Mouse (Mus musculus) small intestine, adult 2 months (tissue): ENCODE measurements around the gene Samd4. TPM values are rescaled to one million over a fixed set of nuclear protein-coding genes. Genes with fewer than 3 reads are reported as not detected.
A peak's percentile ranks its signal among the peaks of the same experiment; 100 is the strongest.

Source experiments
- H3K27ac ChIP-seq: fragments of 200-500 bp; 2 replicates; pipeline ENCODE4 v1.5.1; 2012; ENCODE audit warnings: low read depth, low read length, control low read depth, inconsistent platforms; ENCODE audit not compliant: insufficient read depth
- H3K27me3 ChIP-seq: fragments of 200-500 bp; 2 replicates; pipeline ENCODE4 v1.6.1; 2012; ENCODE audit warnings: mild to moderate bottlenecking, moderate library complexity, low read length, inconsistent platforms; ENCODE audit not compliant: control insufficient read depth, insufficient read depth
- H3K36me3 ChIP-seq: fragments of 200-500 bp; 2 replicates; pipeline ENCODE4 v1.6.1; 2012; ENCODE audit warnings: mild to moderate bottlenecking, low read length, control low read depth, inconsistent platforms; ENCODE audit not compliant: control insufficient read depth, insufficient read depth
- H3K4me1 ChIP-seq: fragments of 200-500 bp; 2 replicates; pipeline ENCODE4 v1.6.1; 2012; ENCODE audit warnings: low read length, inconsistent platforms, mixed read lengths; ENCODE audit not compliant: control insufficient read depth, insufficient read depth, insufficient read length
- H3K4me3 ChIP-seq: fragments of 200-500 bp; 2 replicates; pipeline ENCODE4 v1.5.1; 2012; ENCODE audit warnings: low read depth, mild to moderate bottlenecking, control low read depth, inconsistent platforms, low read length, moderate library complexity
- CTCF ChIP-seq: fragments of 200-500 bp; IDR thresholded peaks from 2 replicates; pipeline ENCODE4 v1.5.1; 2012; ENCODE audit warnings: low read depth, mild to moderate bottlenecking, control low read depth, inconsistent platforms, low read length, moderate library complexity, mixed read lengths; ENCODE audit not compliant: insufficient replicate concordance, insufficient read length; ENCODE audit errors: extremely low read depth
- POLR2A ChIP-seq: fragments of 200-500 bp; IDR thresholded peaks from 2 replicates; pipeline ENCODE4 v1.6.1; 2012; ENCODE audit warnings: low read depth, mild to moderate bottlenecking, control low read depth, inconsistent platforms, low read length, moderate library complexity
- WGBS: fragments of 180-500 bp; shearing (Covaris S2); methylation state at CpG from one replicate; pipeline ENCODE4 v1.1.7; 2018; 5-methylcytosine and 5-hydroxymethylcytosine counted together
- polyA plus RNA-seq: library from polyadenylated mRNA; depleted of rRNA; stranded (reverse); fragments of >200 nt; gene quantifications from 2 replicates; pipeline ENCODE4 v1.2.3, GENCODE M21; 2012

Samd4 gene
- polyA plus RNA-seq, 1 experiment, result 3.2 TPM

DNA sequence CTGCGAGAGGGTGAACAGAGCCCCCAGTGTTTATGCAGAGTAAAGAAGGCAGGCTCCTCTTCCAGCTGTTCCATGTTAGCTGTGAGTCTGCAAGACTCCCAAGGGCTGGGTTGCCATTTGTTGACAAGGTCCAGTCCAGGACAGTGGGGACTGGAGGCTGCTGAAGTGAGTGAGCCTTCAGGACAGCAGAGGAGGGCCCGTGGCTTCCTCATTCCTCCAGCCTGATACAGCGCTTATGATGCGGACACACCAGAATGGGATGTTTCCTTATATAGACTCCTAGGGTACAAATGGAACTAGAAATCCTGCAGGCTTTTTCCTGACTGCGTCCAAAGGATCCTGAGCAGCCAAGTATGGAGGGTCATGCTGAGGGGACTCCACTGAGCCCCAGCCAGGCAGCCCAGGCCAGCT, 3.2 kb downstream of the Samd4 start:
- H3K27me3 ChIP-seq, result peaks cover 36% of the 10 kb centered on the region
- TF ChIP-seq POLR2A (no peak), CTCF (no peak)
- peak overlapping the region; percentile 10 for H3K4me3 ChIP-seq
- H3K27ac ChIP-seq, result peak overlapping the region; percentile 65
- WGBS, result 40% methylated on average over 5 of the region's 5 CpGs
- peaks cover 20% of the 10 kb centered on the region for H3K4me1 ChIP-seq
- H3K36me3 ChIP-seq, result no peaks in the 10 kb centered on the region

DNA sequence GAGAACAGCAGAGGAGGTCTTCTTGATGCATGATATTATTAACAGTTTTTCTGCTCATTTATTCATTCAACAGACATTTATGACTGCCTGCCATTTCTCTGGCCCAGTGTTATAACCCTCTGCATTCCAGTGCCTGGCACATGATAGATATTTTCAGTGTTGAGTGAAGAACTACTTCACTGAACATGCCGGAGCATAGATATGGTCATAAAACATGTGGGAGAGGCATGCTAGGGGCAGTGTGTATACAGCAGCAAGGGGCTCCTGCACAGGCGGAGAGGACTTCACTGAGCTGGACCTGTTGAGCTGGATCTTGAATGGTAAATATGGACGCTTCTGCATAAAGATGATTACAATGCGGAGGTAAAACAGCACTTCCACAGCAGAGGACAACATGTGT, 6.4 kb downstream of the Samd4 start:
- Histone ChIP-seq H3K27me3 (peaks cover 12% of the 10 kb centered on the region), H3K4me1 (peaks cover 4% of the 10 kb centered on the region), H3K4me3 (no peak overlapping the region), H3K36me3 (no peaks in the 10 kb centered on the region), H3K27ac (no peak overlapping the region)
- WGBS, result 79% methylated on average over 4 of the region's 4 CpGs
- TF ChIP-seq CTCF (no peak), POLR2A (no peak)

DNA sequence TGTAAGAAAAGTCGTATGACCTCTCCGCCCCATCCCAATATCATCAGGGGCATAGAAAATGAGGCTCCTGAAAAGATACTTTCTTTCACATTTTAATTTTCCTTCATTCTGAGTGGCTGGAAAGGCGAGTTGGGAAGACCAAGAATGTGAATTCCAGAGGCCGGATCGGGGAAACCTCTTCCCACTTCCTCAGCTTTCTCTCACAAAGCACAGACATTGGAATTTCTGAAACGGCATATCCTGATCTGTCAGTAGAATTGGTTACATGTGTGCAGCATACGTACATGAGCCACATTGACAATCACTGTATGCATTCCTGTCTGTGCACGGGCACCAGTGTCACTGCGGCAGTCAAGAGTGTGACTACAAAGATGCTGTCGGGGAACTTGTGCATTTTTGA, 11.3 kb downstream of the Samd4 start:
- no peaks in the 10 kb centered on the region for H3K27me3 ChIP-seq
- no peaks in the 10 kb centered on the region for H3K4me1 ChIP-seq
- H3K36me3 ChIP-seq, result no peaks in the 10 kb centered on the region
- 91% methylated on average over 10 of the region's 10 CpGs for WGBS
- H3K4me3 ChIP-seq, result no peak overlapping the region
- TF ChIP-seq POLR2A (no peak), CTCF (no peak)
- no peak overlapping the region for H3K27ac ChIP-seq

DNA sequence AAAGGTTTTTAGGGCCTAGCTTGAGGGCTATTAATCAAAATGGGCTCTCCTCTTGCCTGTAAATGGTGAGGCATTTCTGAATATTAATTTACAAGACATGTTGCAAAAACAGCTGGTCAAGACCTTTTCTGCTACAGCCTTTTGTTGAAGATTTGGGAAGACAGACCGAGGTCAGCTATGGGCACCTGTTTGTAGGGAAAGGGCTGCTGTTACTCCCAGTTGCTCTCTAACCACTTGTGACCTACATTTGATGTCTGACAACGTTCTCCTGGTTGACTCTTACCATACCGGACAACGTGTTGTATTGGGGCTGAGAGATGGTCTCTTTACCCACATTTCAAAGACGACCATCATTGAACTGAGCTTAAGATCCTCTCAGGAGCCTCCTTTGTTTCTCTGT, 15.3 kb downstream of the Samd4 start:
- WGBS, result 86% methylated on average over 5 of the region's 5 CpGs
- TF ChIP-seq CTCF (no peak), POLR2A (no peak)
- Histone ChIP-seq H3K27me3 (no peaks in the 10 kb centered on the region), H3K4me3 (no peak overlapping the region), H3K27ac (no peak overlapping the region), H3K36me3 (no peaks in the 10 kb centered on the region), H3K4me1 (no peaks in the 10 kb centered on the region)

DNA sequence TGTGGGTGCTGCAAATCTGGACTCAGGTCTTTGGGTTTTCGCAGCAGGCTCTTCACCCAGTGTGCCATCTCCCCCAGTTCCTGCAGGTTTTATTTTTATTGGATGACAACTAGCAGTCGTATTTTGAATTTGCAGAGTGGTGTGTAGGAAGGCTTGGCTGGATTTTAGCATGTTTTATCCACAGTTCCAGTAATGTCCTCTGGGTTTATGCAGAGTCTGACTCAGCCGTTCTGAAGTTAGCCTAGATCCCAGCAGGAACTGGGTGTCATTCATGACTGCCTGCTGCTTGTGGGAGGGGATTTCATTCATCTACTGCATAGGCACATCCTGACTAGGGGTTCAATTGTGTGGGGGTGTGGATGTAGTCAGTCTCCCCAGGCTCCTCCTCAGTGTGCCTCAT, 16.0 kb downstream of the Samd4 start:
- Histone ChIP-seq H3K27me3 (no peaks in the 10 kb centered on the region), H3K27ac (no peak overlapping the region), H3K4me3 (no peak overlapping the region), H3K36me3 (no peaks in the 10 kb centered on the region), H3K4me1 (no peaks in the 10 kb centered on the region)
- WGBS, result 76% methylated on average over 3 of the region's 3 CpGs
- no peak for TF ChIP-seq POLR2A
- no peak for TF ChIP-seq CTCF

DNA sequence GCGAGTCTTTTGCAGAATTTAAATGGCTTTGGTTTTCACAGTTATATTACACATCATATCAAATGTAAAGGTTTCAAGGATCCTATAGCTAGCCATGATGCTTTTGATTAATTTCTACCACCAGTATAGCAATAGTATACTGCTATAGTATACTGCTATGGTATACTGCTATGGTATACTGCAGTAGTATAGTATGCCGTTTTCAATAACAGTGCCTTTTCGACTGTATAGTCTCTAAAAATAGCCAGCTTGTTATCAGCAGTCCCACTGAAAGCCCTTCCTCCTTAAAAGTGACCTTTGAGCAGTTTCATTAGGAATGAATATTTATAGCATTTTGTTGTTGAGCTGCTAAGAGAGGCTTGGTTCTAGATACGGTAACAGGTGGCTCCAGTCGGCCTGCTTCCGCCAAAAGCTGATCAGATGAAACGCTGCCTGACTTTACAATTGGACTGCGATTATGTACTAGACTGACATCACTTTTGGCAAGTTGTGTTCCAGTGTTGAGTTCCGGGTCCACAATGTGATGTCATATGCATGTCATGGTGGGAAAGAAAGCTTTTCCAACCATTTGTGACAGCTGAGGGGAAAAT, 19.9 kb downstream of the Samd4 start:
- WGBS, result 40% methylated on average over 9 of the region's 9 CpGs
- Histone ChIP-seq H3K27me3 (no peaks in the 10 kb centered on the region), H3K4me1 (no peaks in the 10 kb centered on the region), H3K4me3 (no peak overlapping the region), H3K36me3 (no peaks in the 10 kb centered on the region), H3K27ac (no peak overlapping the region)
- TF ChIP-seq CTCF (no peak), POLR2A (no peak)

DNA sequence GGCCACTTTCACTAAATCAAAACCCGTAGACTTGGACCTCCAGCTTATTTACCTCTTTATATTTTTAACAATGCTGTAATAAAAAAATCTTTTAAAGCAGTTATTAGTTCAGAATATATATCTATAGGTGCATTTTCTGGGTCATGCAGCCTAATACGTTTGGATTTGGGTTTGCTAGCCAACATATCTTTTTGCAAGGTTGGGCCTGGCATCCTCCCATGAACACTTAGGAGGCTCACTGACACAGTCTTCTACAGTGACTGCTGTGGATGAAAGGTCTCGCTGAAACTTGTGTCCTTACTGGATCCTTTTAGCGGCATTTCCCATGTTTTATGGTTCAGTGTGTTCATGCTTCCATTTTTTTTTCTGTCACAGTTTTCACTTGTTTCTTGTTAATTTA, 21.6 kb downstream of the Samd4 start:
- Histone ChIP-seq H3K36me3 (no peaks in the 10 kb centered on the region), H3K4me1 (no peaks in the 10 kb centered on the region), H3K4me3 (no peak overlapping the region), H3K27me3 (no peaks in the 10 kb centered on the region), H3K27ac (no peak overlapping the region)
- 88% methylated on average over 4 of the region's 4 CpGs for WGBS
- no peak for TF ChIP-seq POLR2A
- TF ChIP-seq CTCF, result no peak
